Mouse (Mus musculus) ovary, adult 18-20 months (tissue): ENCODE data around the gene Odc1.

Experiments used
- DNase-seq: peaks from one replicate; pipeline ENCODE4 v3.0.0; 2022; ENCODE audit warnings: low spot score, mixed read lengths

The Odc1 gene

GRCm38 (mm10) chr12:17588906-17589612, 44.5 kb downstream of the Odc1 start:
- DNase-seq = no peak

DNA sequence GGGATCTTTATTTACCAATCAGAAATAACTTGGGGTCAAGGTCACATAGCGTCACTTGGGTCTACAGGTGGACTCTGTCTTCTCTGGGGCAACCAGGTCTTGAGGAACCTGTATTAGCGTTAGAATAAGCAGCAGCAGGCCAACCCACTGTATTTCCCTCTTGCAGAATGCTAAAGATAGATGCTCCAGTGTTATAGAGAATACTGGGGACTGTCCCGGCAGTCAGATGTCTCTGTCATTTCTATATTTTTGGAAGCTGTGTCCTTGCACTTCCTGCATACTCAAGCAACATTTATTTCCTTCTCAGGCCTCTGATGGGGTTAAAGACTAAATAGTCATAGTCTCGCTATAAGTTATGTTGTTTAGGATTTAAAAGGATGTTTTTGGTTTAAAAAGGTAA, 46.7 kb downstream of the Odc1 start:
- no peak for DNase-seq

DNA sequence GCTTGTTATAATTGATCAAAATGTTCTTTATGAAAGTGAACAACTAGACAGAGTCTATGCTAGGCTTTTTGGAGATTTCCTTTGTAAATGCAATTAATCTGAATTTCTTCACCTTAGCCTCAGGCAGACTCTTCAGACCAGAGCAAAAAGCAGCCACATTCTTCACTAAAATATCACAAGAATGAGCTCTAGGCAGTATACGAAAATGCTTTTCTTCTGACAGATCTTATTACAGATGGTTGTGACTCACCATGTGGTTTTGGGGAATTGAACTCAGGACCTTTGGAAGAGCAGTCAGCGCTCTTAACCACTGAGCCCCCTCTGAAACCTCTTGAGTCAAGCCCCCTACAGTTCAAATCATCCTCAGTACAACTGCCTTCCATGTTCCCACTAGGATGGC, 49.4 kb downstream of the Odc1 start:
- no peak for DNase-seq

DNA sequence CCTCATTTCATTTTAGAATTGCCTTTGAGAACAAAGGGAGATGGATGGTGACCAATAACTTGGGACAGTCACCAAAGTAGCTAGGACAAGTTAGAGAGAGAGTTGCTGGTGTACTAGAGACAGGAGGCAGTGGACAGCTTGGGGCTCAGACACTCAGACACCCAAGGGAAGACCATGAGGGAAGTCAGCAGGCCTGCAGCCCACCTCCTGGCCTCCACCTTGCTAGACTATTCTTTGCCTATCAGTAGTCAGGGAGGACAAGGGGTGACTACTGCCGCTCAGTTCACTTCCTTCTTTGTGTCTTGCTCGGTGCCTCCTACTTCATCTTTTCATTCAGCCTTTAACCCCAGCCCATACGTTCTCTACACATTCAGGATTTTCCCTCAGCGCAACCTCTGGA, 50.1 kb downstream of the Odc1 start:
- no peak for DNase-seq

GRCm38 (mm10) chr12:17595166-17595565, 50.6 kb downstream of the Odc1 start:
- DNase-seq = no peak
